Mouse (Mus musculus): ENCODE results near the gene Gm20517. TPM values are rescaled to one million over a fixed set of nuclear protein-coding genes. Genes with fewer than 3 reads are reported as not detected.
"Not testable (repeated sequence)": the region's sequence is repeated elsewhere in the genome, so short reads cannot be mapped to it uniquely, and the experiment has no call there.

The Gm20517 gene
- polyA plus RNA-seq, 1 experiment: 1.2 TPM

DNA sequence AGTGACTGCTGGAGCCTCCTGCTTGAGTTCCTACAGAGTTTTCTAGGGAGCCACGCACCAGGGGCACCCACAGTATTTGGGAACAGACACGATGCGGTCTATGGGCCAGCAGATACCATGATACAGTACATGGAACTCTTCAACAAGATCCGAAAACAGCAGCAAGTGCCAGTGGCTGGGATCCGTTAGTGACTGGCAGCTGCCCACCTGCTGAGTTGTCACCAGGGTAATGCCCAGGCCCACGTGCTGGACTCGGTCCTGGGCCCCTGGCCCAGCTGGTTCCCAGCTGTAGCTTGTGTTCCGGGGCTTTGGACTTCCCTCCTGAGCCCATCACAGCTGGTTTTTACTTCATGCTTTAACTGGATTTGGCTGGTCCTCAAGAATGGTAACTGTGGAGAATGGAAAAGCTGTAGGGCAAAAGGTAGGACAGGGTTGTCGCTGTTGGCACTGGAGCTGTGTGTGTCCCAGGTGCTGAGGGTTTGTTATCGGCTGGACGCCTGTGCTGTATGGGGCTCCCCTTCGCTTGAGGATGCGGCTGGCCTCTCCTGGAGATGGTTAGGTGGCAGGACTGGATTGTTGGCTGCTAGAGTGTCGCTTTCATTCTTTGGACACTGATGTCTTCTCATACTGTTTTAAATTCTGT lies 11.6 kb downstream of the Gm20517 start:
- Histone ChIP-seq H3K4me1 (ENCODE audit: control insufficient read depth, insufficient read depth, low read length) (peaks cover 3% of the 10 kb centered on the region; the same call in 1 of the 2 replicates), H3K4me3 (ENCODE audit: insufficient read depth, low read length) (no peak overlapping the region), H3K27ac (ENCODE audit: insufficient read depth, low read depth, low read length) (no peak overlapping the region)
- no peak for TF ChIP-seq POLR2A (IDR thresholded peaks at IDR 0.05; ENCODE audit: borderline replicate concordance, low read depth, low read length)

- not testable (repeated sequence) for H3K27ac ChIP-seq (ENCODE audit: insufficient read depth, low read depth, low read length); H3K4me3 ChIP-seq (ENCODE audit: insufficient read depth, low read length); H3K4me1 ChIP-seq (ENCODE audit: control insufficient read depth, insufficient read depth, low read length)
Observed at GRCm38 (mm10) chr17:47624572-47624971, 13.2 kb downstream of the Gm20517 start.

DNA sequence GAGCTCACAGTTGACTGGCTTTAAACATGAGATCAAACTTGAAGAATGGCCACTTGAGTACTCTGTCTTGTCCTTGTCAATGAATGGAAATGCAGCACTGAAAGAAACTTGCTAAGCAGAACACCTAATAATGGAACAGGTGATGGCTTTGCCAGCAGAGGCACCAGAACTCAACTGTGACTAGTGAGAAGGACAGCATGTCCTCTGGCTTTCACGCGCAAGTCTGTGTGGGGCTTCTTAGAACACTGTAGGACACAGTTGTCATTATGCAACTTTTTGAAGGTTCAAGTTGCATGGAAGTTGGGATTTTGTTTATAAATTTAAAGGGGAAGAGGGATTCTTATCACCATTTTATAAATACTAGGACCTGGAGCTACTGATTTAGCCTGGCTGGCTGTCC lies 13.7 kb downstream of the Gm20517 start:
- TF ChIP-seq POLR2A (IDR thresholded peaks at IDR 0.05; ENCODE audit: borderline replicate concordance, low read depth, low read length) (no peak), CTCF (IDR thresholded peaks at IDR 0.05; ENCODE audit: low read depth, low read length) (no peak)
- H3K4me1 ChIP-seq (ENCODE audit: control insufficient read depth, insufficient read depth, low read length): peaks cover 3% of the 10 kb centered on the region; the same call in 1 of the 2 replicates
- no peak overlapping the region for H3K27ac ChIP-seq (ENCODE audit: insufficient read depth, low read depth, low read length)
- H3K4me3 ChIP-seq (ENCODE audit: insufficient read depth, low read length): no peak overlapping the region

- peaks cover 8% of the 10 kb centered on the region; the same call in 1 of the 2 replicates for H3K4me1 ChIP-seq (ENCODE audit: control insufficient read depth, insufficient read depth, low read length)
- no peak for TF ChIP-seq POLR2A (IDR thresholded peaks at IDR 0.05; ENCODE audit: borderline replicate concordance, low read depth, low read length)
- TF ChIP-seq CTCF (IDR thresholded peaks at IDR 0.05; ENCODE audit: low read depth, low read length): no peak
- H3K4me3 ChIP-seq (ENCODE audit: insufficient read depth, low read length): no peak overlapping the region
- H3K27ac ChIP-seq (ENCODE audit: insufficient read depth, low read depth, low read length): no peak overlapping the region
Observed at GRCm38 (mm10) chr17:47626031-47626430, 14.6 kb downstream of the Gm20517 start.

DNA sequence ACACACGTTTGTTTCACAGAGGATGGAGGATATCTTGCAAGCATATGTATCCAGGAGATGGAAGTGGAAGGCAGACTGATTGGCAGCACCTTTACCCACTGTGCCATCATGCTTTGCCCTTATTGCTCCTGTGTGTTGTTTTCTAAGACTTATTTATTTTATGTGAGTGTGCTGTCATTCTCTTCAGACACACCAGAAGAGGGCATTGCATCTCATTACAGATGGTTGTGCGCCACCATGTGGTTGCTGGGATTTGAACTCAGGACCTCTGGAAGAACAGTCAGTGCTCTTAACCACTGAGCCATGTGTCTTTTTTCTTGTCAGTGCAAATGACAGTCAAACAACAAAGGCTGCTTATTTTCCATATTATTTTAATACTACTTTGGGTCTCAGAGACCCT lies 16.4 kb downstream of the Gm20517 start:
- H3K4me1 ChIP-seq (ENCODE audit: control insufficient read depth, insufficient read depth, low read length): peaks cover 8% of the 10 kb centered on the region; the same call in 1 of the 2 replicates
- no peak overlapping the region for H3K27ac ChIP-seq (ENCODE audit: insufficient read depth, low read depth, low read length)
- TF ChIP-seq POLR2A (IDR thresholded peaks at IDR 0.05; ENCODE audit: borderline replicate concordance, low read depth, low read length): no peak
- TF ChIP-seq CTCF (IDR thresholded peaks at IDR 0.05; ENCODE audit: low read depth, low read length): no peak
- no peak overlapping the region for H3K4me3 ChIP-seq (ENCODE audit: insufficient read depth, low read length)

GRCm38 (mm10) chr17:47628851-47629676 lies 17.7 kb downstream of the Gm20517 start:
- H3K27ac ChIP-seq (ENCODE audit: insufficient read depth, low read depth, low read length): peak overlapping the region; percentile 63

DNA sequence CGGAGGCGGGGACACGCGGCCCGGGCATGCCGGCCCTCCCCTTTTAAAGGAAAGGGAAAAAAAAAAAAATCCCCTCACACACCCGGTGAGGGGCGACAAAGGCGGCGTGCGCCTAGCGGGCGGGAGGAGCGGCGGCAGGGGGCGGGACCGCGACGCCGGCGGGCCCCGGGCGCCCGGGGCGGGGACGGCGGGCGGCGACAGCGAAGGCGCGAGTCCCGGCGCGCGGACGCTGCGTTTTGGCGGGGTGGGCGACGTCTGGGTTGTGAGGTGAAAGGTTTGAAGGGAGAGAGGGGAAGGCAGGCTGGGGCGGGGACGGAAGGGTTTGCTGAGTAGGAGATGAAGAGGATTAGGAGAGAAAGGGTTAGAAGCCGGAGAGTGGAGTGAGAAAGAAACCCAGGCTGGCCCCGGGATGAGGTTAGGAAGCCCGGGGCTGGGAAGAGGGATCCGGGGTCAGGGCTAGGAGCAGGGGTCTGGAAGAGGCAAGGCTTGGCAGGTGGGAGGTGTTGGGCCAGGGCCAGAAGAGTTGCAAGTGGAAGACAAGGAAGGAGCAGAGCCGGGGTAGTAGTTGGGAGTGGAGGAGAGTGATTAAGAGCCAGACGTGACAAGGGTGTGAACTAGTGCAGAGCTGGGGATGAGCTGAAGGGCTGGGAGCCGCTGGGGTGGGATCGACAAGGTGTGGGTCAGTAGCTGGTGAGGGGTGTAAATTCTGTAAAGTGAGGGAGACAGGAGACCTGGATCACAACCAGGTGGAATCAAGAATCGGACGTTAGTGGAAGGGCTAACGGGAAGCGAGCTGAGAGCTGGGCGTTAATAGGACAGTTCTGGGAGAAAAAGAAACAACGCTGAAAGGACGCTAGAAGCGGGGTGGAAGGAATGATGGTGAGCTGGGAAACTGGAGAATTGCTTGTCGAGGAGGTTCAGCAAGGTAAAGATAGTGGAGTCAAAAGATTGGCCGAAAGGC lies 18.6 kb downstream of the Gm20517 start:
- Histone ChIP-seq H3K27ac (ENCODE audit: insufficient read depth, low read depth, low read length) (peak overlapping the region; percentile 33; the same call in 1 of the 2 replicates), H3K4me1 (ENCODE audit: control insufficient read depth, insufficient read depth, low read length) (peaks cover 8% of the 10 kb centered on the region; the same call in 1 of the 2 replicates), H3K4me3 (ENCODE audit: insufficient read depth, low read length) (peak overlapping the region; percentile 93)
- no peak; the same call in 1 of the 2 replicates for TF ChIP-seq CTCF (IDR thresholded peaks at IDR 0.05; ENCODE audit: low read depth, low read length)
- no peak for TF ChIP-seq POLR2A (IDR thresholded peaks at IDR 0.05; ENCODE audit: borderline replicate concordance, low read depth, low read length)

More at GRCm38 (mm10) chr17:47628851-47629676, 17.7 kb downstream of the Gm20517 start:
- TF ChIP-seq POLR2A (IDR thresholded peaks at IDR 0.05; ENCODE audit: borderline replicate concordance, low read depth, low read length) (no peak), CTCF (IDR thresholded peaks at IDR 0.05; ENCODE audit: low read depth, low read length) (no peak; the same call in 1 of the 2 replicates)
- Histone ChIP-seq H3K4me3 (ENCODE audit: insufficient read depth, low read length) (peak overlapping the region; percentile 93), H3K4me1 (ENCODE audit: control insufficient read depth, insufficient read depth, low read length) (peaks cover 8% of the 10 kb centered on the region; the same call in 1 of the 2 replicates)

DNA sequence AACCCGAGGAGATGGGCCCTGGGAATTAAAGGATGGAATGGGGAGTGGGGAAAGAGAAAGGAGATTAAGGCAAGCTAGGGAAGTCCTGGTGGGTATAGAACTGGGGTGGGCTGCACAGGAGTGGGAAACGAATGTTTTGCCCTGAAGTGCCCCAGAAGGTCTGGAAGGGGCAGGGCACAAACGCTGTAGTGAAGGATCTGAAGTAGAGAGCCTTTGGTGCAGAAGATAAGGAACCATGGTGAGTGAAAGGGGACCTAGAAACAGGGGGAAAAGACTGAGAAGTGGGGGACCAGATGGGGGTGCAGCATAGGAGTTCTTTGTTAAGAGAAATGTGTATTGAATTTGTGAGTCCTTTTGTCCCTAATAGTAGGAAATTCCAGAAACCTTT lies 19.3 kb downstream of the Gm20517 start, which contains the start of gene Usp49:
Gene Usp49 (plus strand): TSS at position 13 of the 388 bp plus-strand sequence.
- peak within 1 kb of the TSS; percentile 33; the same call in 1 of the 2 replicates for H3K27ac ChIP-seq (ENCODE audit: insufficient read depth, low read depth, low read length)
- TF ChIP-seq CTCF (IDR thresholded peaks at IDR 0.05; ENCODE audit: low read depth, low read length) (no peak), POLR2A (IDR thresholded peaks at IDR 0.05; ENCODE audit: borderline replicate concordance, low read depth, low read length) (no peak)
- H3K4me1 ChIP-seq (ENCODE audit: control insufficient read depth, insufficient read depth, low read length): peaks cover 8% of the 10 kb centered on the region; the same call in 1 of the 2 replicates
- peak within 1 kb of the TSS; percentile 93 for H3K4me3 ChIP-seq (ENCODE audit: insufficient read depth, low read length)

GRCm38 (mm10) chr17:47632181-47632840 lies 20.9 kb downstream of the Gm20517 start:
- no peak for TF ChIP-seq POLR2A (IDR thresholded peaks at IDR 0.05; ENCODE audit: borderline replicate concordance, low read depth, low read length)
- TF ChIP-seq CTCF (IDR thresholded peaks at IDR 0.05; ENCODE audit: low read depth, low read length): no peak
- Histone ChIP-seq H3K4me1 (ENCODE audit: control insufficient read depth, insufficient read depth, low read length) (peaks cover 8% of the 10 kb centered on the region; the same call in 1 of the 2 replicates), H3K27ac (ENCODE audit: insufficient read depth, low read depth, low read length) (no peak overlapping the region), H3K4me3 (ENCODE audit: insufficient read depth, low read length) (no peak overlapping the region)

Data from bone marrow macrophage, adult 2 months (primary cell).